Mouse (Mus musculus): ENCODE results near the gene Nrp2.

Gene Nrp2

GRCm38 (mm10) chr1:62770576-62770975, 67.5 kb downstream of the Nrp2 start:
- no peak for DNase-seq (ENCODE audit: low read depth, low spot score)
- no peaks in the 10 kb centered on the region for H3K36me3 ChIP-seq (ENCODE audit: control insufficient read depth, insufficient read depth, low read length, poor library complexity, severe bottlenecking)
- H3K27me3 ChIP-seq (ENCODE audit: control insufficient read depth, insufficient read depth, low read length, poor library complexity, severe bottlenecking): no peaks in the 10 kb centered on the region

- no peaks in the 10 kb centered on the region for H3K27me3 ChIP-seq (ENCODE audit: control insufficient read depth, insufficient read depth, low read length, poor library complexity, severe bottlenecking)
- no peaks in the 10 kb centered on the region for H3K36me3 ChIP-seq (ENCODE audit: control insufficient read depth, insufficient read depth, low read length, poor library complexity, severe bottlenecking)
- DNase-seq (ENCODE audit: low read depth, low spot score): no peak
Measured at GRCm38 (mm10) chr1:62772391-62772790, 69.3 kb downstream of the Nrp2 start.

GRCm38 (mm10) chr1:62773105-62773920, 70.2 kb downstream of the Nrp2 start:
- Histone ChIP-seq H3K27me3 (ENCODE audit: control insufficient read depth, insufficient read depth, low read length, poor library complexity, severe bottlenecking) (no peaks in the 10 kb centered on the region), H3K36me3 (ENCODE audit: control insufficient read depth, insufficient read depth, low read length, poor library complexity, severe bottlenecking) (no peaks in the 10 kb centered on the region)
- DNase-seq (ENCODE audit: low read depth, low spot score): no peak

- no peak for DNase-seq (ENCODE audit: low read depth, low spot score)
- no peaks in the 10 kb centered on the region for H3K36me3 ChIP-seq (ENCODE audit: control insufficient read depth, insufficient read depth, low read length, poor library complexity, severe bottlenecking)
- no peaks in the 10 kb centered on the region for H3K27me3 ChIP-seq (ENCODE audit: control insufficient read depth, insufficient read depth, low read length, poor library complexity, severe bottlenecking)
Measured at GRCm38 (mm10) chr1:62773921-62774191, 70.8 kb downstream of the Nrp2 start.

GRCm38 (mm10) chr1:62774288-62775218, 71.5 kb downstream of the Nrp2 start:
- no peaks in the 10 kb centered on the region for H3K36me3 ChIP-seq (ENCODE audit: control insufficient read depth, insufficient read depth, low read length, poor library complexity, severe bottlenecking)
- DNase-seq (ENCODE audit: low read depth, low spot score): peak; percentile 41

GRCm38 (mm10) chr1:62777320-62778235, 74.5 kb downstream of the Nrp2 start:
- no peaks in the 10 kb centered on the region for H3K36me3 ChIP-seq (ENCODE audit: control insufficient read depth, insufficient read depth, low read length, poor library complexity, severe bottlenecking)
- DNase-seq (ENCODE audit: low read depth, low spot score): no peak
- no peaks in the 10 kb centered on the region for H3K27me3 ChIP-seq (ENCODE audit: control insufficient read depth, insufficient read depth, low read length, poor library complexity, severe bottlenecking)

More at GRCm38 (mm10) chr1:62774288-62775218, 71.5 kb downstream of the Nrp2 start:
- H3K27me3 ChIP-seq (ENCODE audit: control insufficient read depth, insufficient read depth, low read length, poor library complexity, severe bottlenecking): no peaks in the 10 kb centered on the region

GRCm38 (mm10) chr1:62778910-62779309, 75.8 kb downstream of the Nrp2 start:
- no peak for DNase-seq (ENCODE audit: low read depth, low spot score)
- no peaks in the 10 kb centered on the region for H3K27me3 ChIP-seq (ENCODE audit: control insufficient read depth, insufficient read depth, low read length, poor library complexity, severe bottlenecking)
- H3K36me3 ChIP-seq (ENCODE audit: control insufficient read depth, insufficient read depth, low read length, poor library complexity, severe bottlenecking): no peaks in the 10 kb centered on the region

GRCm38 (mm10) chr1:62780068-62780761, 77.1 kb downstream of the Nrp2 start:
- H3K36me3 ChIP-seq (ENCODE audit: control insufficient read depth, insufficient read depth, low read length, poor library complexity, severe bottlenecking): no peaks in the 10 kb centered on the region
- DNase-seq (ENCODE audit: low read depth, low spot score): no peak

GRCm38 (mm10) chr1:62782155-62782554, 79.1 kb downstream of the Nrp2 start:
- Histone ChIP-seq H3K36me3 (ENCODE audit: control insufficient read depth, insufficient read depth, low read length, poor library complexity, severe bottlenecking) (no peaks in the 10 kb centered on the region), H3K27me3 (ENCODE audit: control insufficient read depth, insufficient read depth, low read length, poor library complexity, severe bottlenecking) (no peaks in the 10 kb centered on the region)
- no peak for DNase-seq (ENCODE audit: low read depth, low spot score)

More at GRCm38 (mm10) chr1:62780068-62780761, 77.1 kb downstream of the Nrp2 start:
- H3K27me3 ChIP-seq (ENCODE audit: control insufficient read depth, insufficient read depth, low read length, poor library complexity, severe bottlenecking): no peaks in the 10 kb centered on the region

GRCm38 (mm10) chr1:62782573-62782972, 79.5 kb downstream of the Nrp2 start:
- no peaks in the 10 kb centered on the region for H3K36me3 ChIP-seq (ENCODE audit: control insufficient read depth, insufficient read depth, low read length, poor library complexity, severe bottlenecking)
- DNase-seq (ENCODE audit: low read depth, low spot score): no peak
- H3K27me3 ChIP-seq (ENCODE audit: control insufficient read depth, insufficient read depth, low read length, poor library complexity, severe bottlenecking): no peaks in the 10 kb centered on the region

GRCm38 (mm10) chr1:62783354-62784083, 80.4 kb downstream of the Nrp2 start:
- Histone ChIP-seq H3K27me3 (ENCODE audit: control insufficient read depth, insufficient read depth, low read length, poor library complexity, severe bottlenecking) (no peaks in the 10 kb centered on the region), H3K36me3 (ENCODE audit: control insufficient read depth, insufficient read depth, low read length, poor library complexity, severe bottlenecking) (no peaks in the 10 kb centered on the region)
- DNase-seq (ENCODE audit: low read depth, low spot score): no peak

- no peak for DNase-seq (ENCODE audit: low read depth, low spot score)
- no peaks in the 10 kb centered on the region for H3K36me3 ChIP-seq (ENCODE audit: control insufficient read depth, insufficient read depth, low read length, poor library complexity, severe bottlenecking)
Measured at GRCm38 (mm10) chr1:62784084-62784392, 81.0 kb downstream of the Nrp2 start.

GRCm38 (mm10) chr1:62786255-62786654, 83.2 kb downstream of the Nrp2 start:
- peak; percentile 57 for DNase-seq (ENCODE audit: low read depth, low spot score)
- no peaks in the 10 kb centered on the region for H3K27me3 ChIP-seq (ENCODE audit: control insufficient read depth, insufficient read depth, low read length, poor library complexity, severe bottlenecking)
- no peaks in the 10 kb centered on the region for H3K36me3 ChIP-seq (ENCODE audit: control insufficient read depth, insufficient read depth, low read length, poor library complexity, severe bottlenecking)

More at GRCm38 (mm10) chr1:62784084-62784392, 81.0 kb downstream of the Nrp2 start:
- H3K27me3 ChIP-seq (ENCODE audit: control insufficient read depth, insufficient read depth, low read length, poor library complexity, severe bottlenecking): no peaks in the 10 kb centered on the region
